In genomic region chr1:23418941-23419340, GRCm38 (mm10) we compare ENCODE assay signal across 14 mouse cellular contexts.
"Had no signal": no experiment of that assay in that cellular context is flagged by ENCODE, and none has a peak within 500 bp of the region (broad histone marks: within the 10 kb centered on the region; RNA-seq: fewer than 3 reads in every experiment).

No protein-coding gene starts in this region.

- H3K27me3 ChIP-seq: limb, embryonic 13.5 days; megakaryocyte, embryonic 14.5 days; midbrain, embryonic 15.5 days; neural tube, embryonic 13.5 days had no signal

- ATAC-seq: lung, postnatal 0 days; midbrain, embryonic 15.5 days had no signal

- H3K27ac ChIP-seq: kidney, postnatal 0 days; limb, embryonic 13.5 days; midbrain, embryonic 15.5 days; neural tube, embryonic 13.5 days had no signal

- H3K9ac ChIP-seq: limb, embryonic 13.5 days; midbrain, embryonic 15.5 days; neural tube, embryonic 13.5 days had no signal

- H3K4me1 ChIP-seq: limb, embryonic 13.5 days; midbrain, embryonic 15.5 days; neural tube, embryonic 13.5 days had no signal

- DNase-seq: kidney, adult 11 months; kidney, adult 9 months; left cerebral cortex, postnatal 4 days; lung, adult 2 months; lung, postnatal 36 days; right cerebral cortex, postnatal 14 days; thymus, postnatal 36 days had no signal

- H3K4me3 ChIP-seq: limb, embryonic 13.5 days; megakaryocyte, embryonic 14.5 days; midbrain, embryonic 15.5 days; neural tube, embryonic 13.5 days had no signal

- H3K4me2 ChIP-seq: limb, embryonic 13.5 days; midbrain, embryonic 11.5 days; midbrain, embryonic 15.5 days; neural tube, embryonic 13.5 days had no signal

- H3K9me3 ChIP-seq: limb, embryonic 13.5 days; megakaryocyte, embryonic 14.5 days; midbrain, embryonic 15.5 days; neural tube, embryonic 13.5 days had no signal

- H3K36me3 ChIP-seq: limb, embryonic 13.5 days; midbrain, embryonic 15.5 days; neural tube, embryonic 13.5 days had no signal
